In the genomic region with DNA sequence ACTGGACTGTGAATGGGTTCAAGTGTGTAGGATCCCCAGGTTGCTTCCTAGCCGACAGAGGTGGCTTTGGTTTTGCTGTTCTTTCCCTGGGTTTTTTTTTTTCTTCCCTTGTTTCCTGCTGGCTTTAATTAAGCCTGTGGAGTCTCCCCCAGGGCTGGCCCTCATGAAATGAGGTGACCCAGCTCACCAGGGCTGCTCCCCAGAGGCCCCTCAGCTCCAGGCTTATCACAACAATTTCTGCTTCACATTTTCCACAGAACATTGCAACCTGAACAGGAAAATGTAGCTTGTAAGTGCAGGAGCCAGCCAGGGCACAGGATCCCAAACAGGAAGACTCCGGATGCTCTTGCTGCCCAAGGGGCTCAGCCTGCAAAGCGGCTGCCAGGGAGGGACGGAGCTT, we compare ENCODE assay signal across 30 mouse cellular contexts.
DNase-seq lines count a peak whose midpoint lies in the region; ATAC-seq and TF ChIP-seq lines count a peak whose summit lies in the region.
"Had no signal": no experiment of that assay in that cellular context is flagged by ENCODE, and none has a peak within 500 bp of the region (broad histone marks: within the 10 kb centered on the region; RNA-seq: fewer than 3 reads in every experiment).

No protein-coding gene starts in this region.

- 56% methylated on average over 4 of the region's 4 CpGs for WGBS in kidney, adult 2 months
- 50% methylated on average over 4 of the region's 4 CpGs for WGBS in kidney, embryonic 14.5 days
- WGBS in embryonic facial prominence, embryonic 14.5 days: 26% methylated on average over 4 of the region's 4 CpGs
- WGBS in limb, embryonic 13.5 days: 41% methylated on average over 4 of the region's 4 CpGs

- H3K36me3 ChIP-seq in kidney, adult 2 months (ENCODE audit: control insufficient read depth, insufficient read depth, low read length): no peaks in the 10 kb centered on the region
- no peaks in the 10 kb centered on the region for H3K36me3 ChIP-seq in kidney, embryonic 14.5 days (ENCODE audit: control insufficient read depth, insufficient read depth, low read length)
- no peaks in the 10 kb centered on the region for H3K36me3 ChIP-seq in embryonic facial prominence, embryonic 14.5 days (ENCODE audit: control insufficient read depth, insufficient read depth, low read length)
- H3K36me3 ChIP-seq in limb, embryonic 13.5 days: no peaks in the 10 kb centered on the region
- H3K36me3 ChIP-seq: forebrain, embryonic 12.5 days; heart, embryonic 13.5 days; limb, embryonic 15.5 days; liver, embryonic 13.5 days; midbrain, embryonic 12.5 days; neural tube, embryonic 12.5 days; stomach, embryonic 15.5 days had no signal

- no peaks in the 10 kb centered on the region for H3K27me3 ChIP-seq in kidney, adult 2 months (replicated peaks; ENCODE audit: control insufficient read depth, insufficient read depth, low read length)
- no peaks in the 10 kb centered on the region for H3K27me3 ChIP-seq in kidney, embryonic 14.5 days (ENCODE audit: control insufficient read depth, insufficient read depth, low read length)
- H3K27me3 ChIP-seq in embryonic facial prominence, embryonic 14.5 days (replicated peaks; ENCODE audit: control insufficient read depth, insufficient read depth, low read length): no peaks in the 10 kb centered on the region
- H3K27me3 ChIP-seq in limb, embryonic 13.5 days: peaks cover 28% of the 10 kb centered on the region
- H3K27me3 ChIP-seq: forebrain, embryonic 12.5 days; heart, embryonic 13.5 days; liver, embryonic 13.5 days; midbrain, embryonic 12.5 days; stomach, embryonic 15.5 days had no signal

- no peak overlapping the region for H3K9ac ChIP-seq in kidney, embryonic 14.5 days (ENCODE audit: low read depth, low read length)
- no peak overlapping the region for H3K9ac ChIP-seq in embryonic facial prominence, embryonic 14.5 days (ENCODE audit: low read depth, low read length)
- no peak overlapping the region for H3K9ac ChIP-seq in limb, embryonic 13.5 days
- H3K9ac ChIP-seq: forebrain, embryonic 12.5 days; heart, embryonic 13.5 days; limb, embryonic 15.5 days; liver, embryonic 13.5 days; midbrain, embryonic 12.5 days; neural tube, embryonic 12.5 days; stomach, embryonic 15.5 days had no signal

- H3K27ac ChIP-seq in kidney, adult 2 months (ENCODE audit: insufficient read depth, low read depth, low read length): no peak overlapping the region
- no peak overlapping the region for H3K27ac ChIP-seq in kidney, embryonic 14.5 days (ENCODE audit: low read depth, low read length)
- no peak overlapping the region for H3K27ac ChIP-seq in embryonic facial prominence, embryonic 14.5 days (replicated peaks; ENCODE audit: low read depth, low read length)
- 0 out of 2 replicates have a peak overlapping the region, but pooled peaks have one; percentile 22 for H3K27ac ChIP-seq in limb, embryonic 13.5 days
- H3K27ac ChIP-seq: forebrain, embryonic 12.5 days; heart, embryonic 13.5 days; limb, embryonic 15.5 days; liver, embryonic 13.5 days; midbrain, embryonic 12.5 days; neural tube, embryonic 12.5 days; stomach, embryonic 15.5 days had no signal

- no peak for TF ChIP-seq CTCF in kidney, adult 2 months (conservative IDR thresholded peaks at IDR 0.05; ENCODE audit: insufficient read depth, insufficient read length, low read depth, low read length)

- no peaks in the 10 kb centered on the region for H3K9me3 ChIP-seq in kidney, embryonic 14.5 days (ENCODE audit: control insufficient read depth, low read length)
- H3K9me3 ChIP-seq in embryonic facial prominence, embryonic 14.5 days (ENCODE audit: control insufficient read depth, low read length): no peaks in the 10 kb centered on the region
- no peaks in the 10 kb centered on the region for H3K9me3 ChIP-seq in limb, embryonic 13.5 days
- H3K9me3 ChIP-seq: forebrain, embryonic 12.5 days; heart, embryonic 13.5 days; limb, embryonic 15.5 days; liver, embryonic 13.5 days; megakaryocyte, embryonic 14.5 days; midbrain, embryonic 12.5 days; neural tube, embryonic 12.5 days; stomach, embryonic 15.5 days had no signal

- peaks cover 5% of the 10 kb centered on the region for H3K4me1 ChIP-seq in kidney, adult 2 months (ENCODE audit: control insufficient read depth, insufficient read depth, low read length)
- peaks cover 19% of the 10 kb centered on the region for H3K4me1 ChIP-seq in kidney, embryonic 14.5 days (ENCODE audit: control insufficient read depth, insufficient read depth, low read length)
- H3K4me1 ChIP-seq in embryonic facial prominence, embryonic 14.5 days (ENCODE audit: control insufficient read depth, insufficient read depth, low read length): no peaks in the 10 kb centered on the region
- peaks cover 26% of the 10 kb centered on the region for H3K4me1 ChIP-seq in limb, embryonic 13.5 days
- H3K4me1 ChIP-seq: forebrain, embryonic 12.5 days; liver, embryonic 13.5 days; megakaryocyte, embryonic 14.5 days; midbrain, embryonic 12.5 days; neural tube, embryonic 12.5 days had no signal

- no peak for TF ChIP-seq POLR2A in kidney, adult 2 months (IDR thresholded peaks at IDR 0.05; ENCODE audit: low read depth, low read length)

- no peak overlapping the region for H3K4me2 ChIP-seq in kidney, embryonic 14.5 days (replicated peaks; ENCODE audit: low read depth, low read length)
- no peak overlapping the region for H3K4me2 ChIP-seq in embryonic facial prominence, embryonic 14.5 days (ENCODE audit: low read depth, low read length)
- H3K4me2 ChIP-seq in limb, embryonic 13.5 days (replicated peaks): no peak overlapping the region
- H3K4me2 ChIP-seq: forebrain, embryonic 12.5 days; heart, embryonic 13.5 days; limb, embryonic 15.5 days; liver, embryonic 13.5 days; midbrain, embryonic 12.5 days; neural tube, embryonic 12.5 days; stomach, embryonic 15.5 days had no signal

- ATAC-seq in kidney, embryonic 14.5 days (ENCODE audit: low FRiP score, low TSS enrichment): no peak
- peak; percentile 33; the same call in 1 of the 2 replicates for ATAC-seq in embryonic facial prominence, embryonic 14.5 days (ENCODE audit: low read depth)
- no peak for ATAC-seq in limb, embryonic 13.5 days (ENCODE audit: low FRiP score, low read depth)
- ATAC-seq: hindbrain, embryonic 16.5 days; lung, postnatal 0 days had no signal

- DNase-seq in embryo, embryonic 11 days: peak; percentile 53
- no peak for DNase-seq in embryo, embryonic 9.5 days (ENCODE audit: extremely low spot score)
- peak; percentile 15 for DNase-seq in kidney, adult 2 months
- DNase-seq in embryonic facial prominence, embryonic 14.5 days (ENCODE audit: low spot score): peak; percentile 36
- DNase-seq in urinary bladder, postnatal 25 days (ENCODE audit: low spot score): no peak
- DNase-seq in spleen, postnatal 14 days (ENCODE audit: low spot score in 2 of 2): no peak
- DNase-seq: adrenal gland, postnatal 25 days; cerebellum, adult 11-12 months; cerebellum, adult 9-11 months; gastrocnemius, postnatal 10 days; heart, postnatal 10 days; kidney, adult 8-10 months; kidney, postnatal 14 days; layer of hippocampus, adult 9-11 months; liver, embryonic 13.5 days; lung, adult 18-20 months; lung, postnatal 4 days had no signal

- H3K4me3 ChIP-seq in kidney, adult 2 months (ENCODE audit: insufficient read depth, low read depth, low read length): no peak overlapping the region
- H3K4me3 ChIP-seq in kidney, embryonic 14.5 days (ENCODE audit: low read length): no peak overlapping the region
- no peak overlapping the region for H3K4me3 ChIP-seq in embryonic facial prominence, embryonic 14.5 days (ENCODE audit: low read depth, low read length)
- no peak overlapping the region for H3K4me3 ChIP-seq in limb, embryonic 13.5 days
- H3K4me3 ChIP-seq: erythroblast, embryonic 14.5 days; forebrain, embryonic 12.5 days; heart, embryonic 13.5 days; limb, embryonic 15.5 days; liver, embryonic 13.5 days; megakaryocyte, embryonic 14.5 days; midbrain, embryonic 12.5 days; myocyte; neural tube, embryonic 12.5 days; stomach, embryonic 15.5 days had no signal

Comparison
In these comparisons a context has a peak if more than half of its experiments do, and no peak if none do; other contexts are left out.
1. DNase-seq: peak in embryo, embryonic 11 days (single experiment), kidney, adult 2 months (single experiment) and embryonic facial prominence, embryonic 14.5 days (single experiment); none in embryo, embryonic 9.5 days (single experiment), urinary bladder, postnatal 25 days (single experiment) and spleen, postnatal 14 days (0 of 2).